Mouse (Mus musculus) hindbrain, embryonic 14.5 days (tissue): Measurements from ENCODE around the gene Arhgef1. TPM values are rescaled to one million over a fixed set of nuclear protein-coding genes. Genes with fewer than 3 reads are reported as not detected.

Experiments
- ATAC-seq: fragments of 200-750 bp; cut with Nextera tagmentation; 2 replicates; pipeline ENCODE4 v1.8.0; 2017; ENCODE audit warnings: moderate number of reproducible peaks, mild to moderate bottlenecking, moderate TSS enrichment, moderate library complexity; ENCODE audit not compliant: low FRiP score
- DNase-seq: peaks from one replicate; pipeline ENCODE4 v3.0.0-alpha.2; 2015; ENCODE audit warnings: low spot score
- H3K27ac ChIP-seq: fragments of 300-500 bp; sonication (generic); 2 replicates; pipeline ENCODE4 v1.5.1; 2014; ENCODE audit warnings: mild to moderate bottlenecking, moderate library complexity
- H3K27me3 ChIP-seq: fragments of 300-500 bp; sonication (generic); 2 replicates; pipeline ENCODE4 v1.6.1; 2014; ENCODE audit warnings: mild to moderate bottlenecking, low read length, mixed read lengths; ENCODE audit not compliant: control insufficient read depth, insufficient read depth
- H3K36me3 ChIP-seq: fragments of 300-500 bp; sonication (generic); replicated peaks from 2 replicates; pipeline ENCODE4 v1.6.1; 2014; ENCODE audit not compliant: control insufficient read depth, insufficient read depth
- H3K4me1 ChIP-seq: fragments of 300-500 bp; sonication (generic); replicated peaks from 2 replicates; pipeline ENCODE4 v1.6.1; 2014; ENCODE audit warnings: antibody characterized with exemption, low read length, mixed read lengths; ENCODE audit not compliant: control insufficient read depth, insufficient read depth
- H3K4me2 ChIP-seq: fragments of 300-500 bp; sonication (generic); replicated peaks from 2 replicates; pipeline ENCODE4 v1.6.1; 2014; ENCODE audit warnings: mild to moderate bottlenecking, moderate library complexity
- H3K4me3 ChIP-seq: fragments of 300-500 bp; sonication (generic); replicated peaks from 2 replicates; pipeline ENCODE4 v1.5.1; 2014; ENCODE audit warnings: mild to moderate bottlenecking, low read length
- H3K9ac ChIP-seq: fragments of 300-500 bp; sonication (generic); 2 replicates; pipeline ENCODE4 v1.6.1; 2014
- H3K9me3 ChIP-seq: fragments of 300-500 bp; sonication (generic); 2 replicates; pipeline ENCODE4 v1.6.1; 2016; ENCODE audit warnings: low read length; ENCODE audit not compliant: control insufficient read depth
- WGBS: fragments of 180-500 bp; shearing (Covaris S2); extraction: QIAGEN DNeasy Blood & Tissue Kit; methylation state at CpG from one replicate; pipeline ENCODE4 v1.1.7; 2014; 5-methylcytosine and 5-hydroxymethylcytosine counted together
- polyA plus RNA-seq: library from polyadenylated mRNA; unstranded; fragments of >200 nt; fragmentation: Nextera tagmentation; extraction: Ambion mirVana; gene quantifications from 2 replicates; pipeline ENCODE4 v1.2.1, GENCODE M21; 2014

Gene Arhgef1
- polyA plus RNA-seq, 1 experiment from 2014 or later = 58.4 TPM

DNA sequence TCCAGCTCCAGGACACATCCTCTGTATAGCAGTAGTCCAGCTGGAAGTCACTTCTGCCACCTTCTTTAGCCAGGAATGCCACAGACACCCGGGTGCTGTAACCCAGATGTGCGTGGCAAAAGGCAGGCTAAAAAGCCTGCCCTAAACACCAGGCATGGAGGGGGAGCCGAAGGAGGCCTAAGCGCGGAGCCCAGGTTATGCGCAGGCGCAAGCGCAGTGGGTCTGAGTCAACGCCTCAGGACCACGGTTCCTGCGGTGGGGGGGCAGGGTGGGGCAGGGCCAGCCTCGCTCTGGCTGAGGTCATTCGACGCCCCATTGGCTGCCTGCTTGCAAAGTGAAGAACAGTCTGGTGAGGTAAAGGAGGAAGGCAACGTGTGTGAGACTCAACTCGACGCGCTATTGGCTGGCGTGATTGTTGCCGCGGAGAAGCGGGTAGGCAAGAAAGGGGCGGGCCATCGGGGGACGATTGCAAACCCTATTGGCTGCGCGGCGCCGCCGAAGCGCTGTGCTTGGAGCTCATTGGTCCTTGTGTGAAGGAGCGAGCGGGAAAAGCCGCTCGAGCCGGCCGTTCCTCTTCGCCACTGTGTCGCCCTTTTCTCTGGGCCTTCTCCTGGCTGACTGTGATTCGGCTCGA lies 33.1 kb upstream of the Arhgef1 start, which contains the start of the genes Lypd4 and Dmrtc2:
Gene Lypd4, minus strand, starts transcription at position 410 of the 634 bp plus-strand sequence.
Gene Dmrtc2, plus strand, starts transcription at position 526 of the 634 bp plus-strand sequence.
- H3K36me3 ChIP-seq = no peaks in the 10 kb centered on the region
- H3K9ac ChIP-seq = no peak within 1 kb of the TSS
- H3K27me3 ChIP-seq = no peaks in the 10 kb centered on the region
- ATAC-seq = peak; percentile 21; the same call in 1 of the 2 replicates
- no peak within 1 kb of the TSS for H3K27ac ChIP-seq
- no peak for DNase-seq
- 0 out of 2 replicates have a peak within 1 kb of the TSS, but pooled peaks have one; percentile 12 for H3K4me2 ChIP-seq
- no peak within 1 kb of the TSS for H3K4me3 ChIP-seq
- H3K4me1 ChIP-seq = no peaks in the 10 kb centered on the region
- WGBS = 51% methylated on average over 41 of the region's 41 CpGs
- H3K9me3 ChIP-seq = no peaks in the 10 kb centered on the region

DNA sequence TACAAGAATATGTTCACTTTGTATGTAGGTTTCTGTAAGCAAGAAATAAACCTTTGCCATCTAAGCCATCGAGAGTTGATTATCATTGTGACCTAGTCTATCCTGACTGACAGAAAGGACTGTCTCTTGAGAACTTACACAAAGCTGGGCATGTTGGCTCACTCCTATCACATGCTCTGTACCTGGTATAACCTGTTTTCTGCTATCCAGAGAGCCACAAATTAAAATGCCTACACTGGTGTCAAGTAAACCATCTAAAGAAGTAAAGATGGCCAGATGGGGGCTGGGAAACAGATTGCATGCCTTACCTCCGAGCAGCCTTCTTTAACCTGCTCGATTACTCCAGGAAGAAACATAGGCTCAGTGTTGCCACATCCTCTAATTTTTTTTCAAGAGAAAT lies 25.1 kb upstream of the Arhgef1 start:
- Histone ChIP-seq H3K27me3 (no peaks in the 10 kb centered on the region), H3K4me1 (no peaks in the 10 kb centered on the region)

DNA sequence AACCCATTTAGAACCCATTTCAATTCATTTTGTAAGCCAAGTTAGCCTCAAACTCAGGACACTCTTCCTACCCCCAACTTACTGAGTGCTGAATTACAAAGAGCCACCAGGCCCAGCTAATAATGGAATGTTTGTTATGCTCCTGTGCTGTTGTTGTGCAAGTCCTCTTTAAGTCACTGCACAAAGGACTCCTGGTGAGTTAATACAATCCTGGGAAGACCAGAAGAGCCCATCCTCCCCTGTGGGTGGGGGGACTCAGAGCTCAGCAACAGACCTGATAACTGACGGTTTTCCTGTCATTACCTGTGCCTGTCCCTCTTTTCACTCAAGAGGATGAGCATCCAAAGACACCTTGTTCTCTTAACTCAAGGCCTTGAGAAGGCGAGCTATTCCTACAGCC lies 23.1 kb upstream of the Arhgef1 start:
- Histone ChIP-seq H3K4me1 (no peaks in the 10 kb centered on the region), H3K36me3 (no peaks in the 10 kb centered on the region), H3K27ac (no peak overlapping the region), H3K4me3 (no peak overlapping the region), H3K9me3 (no peaks in the 10 kb centered on the region), H3K4me2 (no peak overlapping the region), H3K27me3 (no peaks in the 10 kb centered on the region), H3K9ac (no peak overlapping the region)
- ATAC-seq (no peak), DNase-seq (no peak)
- WGBS = 19% methylated on average over 2 of the region's 2 CpGs

More for the DNA sequence above, 25.1 kb upstream of the Arhgef1 start:
- Histone ChIP-seq H3K27ac (no peak overlapping the region), H3K4me2 (no peak overlapping the region), H3K36me3 (no peaks in the 10 kb centered on the region), H3K9ac (no peak overlapping the region), H3K4me3 (no peak overlapping the region), H3K9me3 (no peaks in the 10 kb centered on the region)
- ATAC-seq (no peak), DNase-seq (no peak)
- WGBS = 86% methylated on average over 3 of the region's 3 CpGs

DNA sequence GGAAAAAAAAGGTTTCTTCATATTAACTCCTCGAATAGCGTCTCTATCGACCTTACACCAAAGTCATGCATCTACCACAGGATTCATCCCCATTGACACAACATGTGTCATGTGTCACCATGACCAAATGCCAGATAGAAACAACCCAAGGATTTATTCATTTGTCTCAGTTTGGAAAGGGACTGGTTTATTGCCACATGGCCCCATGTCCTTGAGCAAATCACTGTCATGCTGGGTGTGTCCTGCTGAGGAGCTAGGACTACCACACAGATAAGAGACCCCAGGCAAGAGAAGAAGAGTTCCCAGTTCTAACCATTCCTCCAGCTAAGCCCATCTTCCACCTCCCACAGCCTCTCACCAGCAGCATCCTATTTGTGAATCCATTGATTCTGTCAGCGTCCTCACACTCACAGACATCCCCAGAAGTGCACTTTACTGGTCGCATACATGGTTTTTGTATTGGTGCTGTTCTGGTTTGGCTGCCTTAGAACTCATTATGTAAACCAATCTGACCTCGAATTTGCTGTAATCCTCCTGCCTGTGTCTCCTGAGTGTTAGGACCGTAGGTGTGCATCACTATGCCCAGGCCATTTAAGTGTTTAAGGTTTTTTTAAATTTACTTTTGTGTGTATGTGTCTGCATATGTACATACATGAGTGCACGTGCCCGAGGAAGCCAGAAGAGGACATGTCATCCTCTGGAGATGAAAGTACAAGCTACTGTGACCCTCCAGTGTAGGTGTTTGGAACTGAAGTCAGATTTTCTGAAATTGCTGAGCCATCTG lies 20.1 kb upstream of the Arhgef1 start:
- ATAC-seq = no peak
- DNase-seq = no peak
- Histone ChIP-seq H3K4me2 (no peak overlapping the region), H3K9me3 (no peaks in the 10 kb centered on the region), H3K27me3 (no peaks in the 10 kb centered on the region), H3K4me1 (peaks cover 17% of the 10 kb centered on the region), H3K27ac (no peak overlapping the region), H3K4me3 (no peak overlapping the region), H3K9ac (no peak overlapping the region), H3K36me3 (peaks cover 23% of the 10 kb centered on the region)
- 94% methylated on average over 9 of the region's 9 CpGs for WGBS

DNA sequence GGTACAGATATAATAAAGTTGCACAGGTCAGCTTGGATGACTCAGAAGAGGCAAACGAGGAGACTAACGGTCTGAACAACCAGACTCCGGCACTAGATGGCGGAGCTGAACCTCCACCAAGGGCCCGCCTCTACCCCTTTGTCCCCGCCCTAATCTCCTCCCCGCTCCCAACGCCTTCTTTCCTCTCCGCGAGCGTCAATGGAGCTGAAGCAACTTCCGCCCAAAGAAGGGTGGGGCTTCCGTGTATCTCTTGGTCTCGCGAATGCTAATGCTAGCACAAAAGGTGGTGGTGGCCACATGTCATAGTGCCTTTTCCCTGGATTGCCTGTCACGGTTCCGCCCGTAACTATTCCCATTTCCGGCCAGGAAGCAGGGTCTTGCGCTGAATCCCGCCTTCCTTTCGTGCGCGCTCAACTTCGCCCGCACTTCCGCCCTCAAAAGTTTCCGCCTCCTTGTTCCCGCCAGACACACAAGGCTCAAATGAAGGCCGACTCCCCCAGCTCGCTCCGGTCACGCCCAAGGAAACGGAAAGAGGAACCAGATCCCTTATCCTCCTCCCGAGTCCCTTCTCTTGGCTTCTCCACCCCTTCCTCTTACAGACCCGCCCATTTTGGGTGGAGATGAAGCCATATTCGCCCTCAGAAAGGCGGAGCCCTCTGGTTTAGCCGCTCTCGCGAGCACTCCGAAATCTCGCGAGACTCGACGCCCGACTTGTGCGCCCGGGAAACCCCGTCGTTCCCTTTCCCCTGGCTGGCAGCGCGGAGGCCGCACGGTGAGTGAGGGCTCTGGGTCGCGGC lies 18.6 kb upstream of the Arhgef1 start, which contains the start of gene Rps19:
Gene Rps19, plus strand, starts transcription at position 476 of the 797 bp plus-strand sequence.
- Histone ChIP-seq H3K4me1 (peaks cover 17% of the 10 kb centered on the region), H3K27ac (peak within 1 kb of the TSS; percentile 87), H3K4me2 (peak within 1 kb of the TSS; percentile 92), H3K9ac (peak within 1 kb of the TSS; percentile 97), H3K36me3 (peaks cover 38% of the 10 kb centered on the region), H3K27me3 (no peaks in the 10 kb centered on the region), H3K4me3 (peak within 1 kb of the TSS; percentile 89), H3K9me3 (no peaks in the 10 kb centered on the region)
- DNase-seq = peak; percentile 100
- ATAC-seq = peak; percentile 94
- WGBS = under 1% methylated on average over 57 of the region's 57 CpGs

DNA sequence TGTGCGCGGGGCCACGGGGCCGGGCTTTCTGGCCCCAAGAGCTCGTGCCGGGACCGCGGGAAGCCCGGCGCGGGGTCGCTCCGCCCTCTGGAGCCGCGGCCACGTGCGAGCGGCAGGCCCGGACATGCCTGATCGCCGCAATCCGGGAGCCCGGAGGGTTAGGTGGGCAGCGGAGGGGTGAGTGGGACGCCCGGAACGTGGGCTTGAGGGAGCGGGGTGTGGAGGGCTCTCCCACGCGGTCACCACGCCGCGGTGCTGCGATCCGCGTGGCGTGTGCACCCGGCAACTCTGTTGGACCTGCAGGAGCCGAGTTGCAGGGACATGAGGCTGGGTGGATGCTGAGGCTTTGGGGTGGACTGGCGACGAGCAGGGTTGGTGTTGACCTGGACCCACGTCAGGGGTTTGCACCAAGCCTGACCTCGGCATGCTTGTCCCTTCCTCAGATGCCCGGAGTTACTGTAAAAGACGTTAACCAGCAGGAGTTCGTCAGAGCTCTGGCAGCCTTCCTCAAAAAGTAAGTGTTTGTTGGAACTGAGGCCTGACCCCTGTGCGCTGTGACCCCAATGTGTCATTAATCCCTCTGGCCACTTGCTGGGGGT lies 17.9 kb upstream of the Arhgef1 start:
- Histone ChIP-seq H3K9me3 (no peaks in the 10 kb centered on the region), H3K27me3 (no peaks in the 10 kb centered on the region), H3K4me2 (peak overlapping the region; percentile 92), H3K36me3 (peaks cover 45% of the 10 kb centered on the region), H3K27ac (peak overlapping the region; percentile 87), H3K4me3 (peak overlapping the region; percentile 89), H3K4me1 (peaks cover 17% of the 10 kb centered on the region), H3K9ac (peak overlapping the region; percentile 97)
- WGBS = 0% methylated on average over 46 of the region's 47 CpGs
- no peak for DNase-seq
- ATAC-seq = peak; percentile 1; the same call in 1 of the 2 replicates

DNA sequence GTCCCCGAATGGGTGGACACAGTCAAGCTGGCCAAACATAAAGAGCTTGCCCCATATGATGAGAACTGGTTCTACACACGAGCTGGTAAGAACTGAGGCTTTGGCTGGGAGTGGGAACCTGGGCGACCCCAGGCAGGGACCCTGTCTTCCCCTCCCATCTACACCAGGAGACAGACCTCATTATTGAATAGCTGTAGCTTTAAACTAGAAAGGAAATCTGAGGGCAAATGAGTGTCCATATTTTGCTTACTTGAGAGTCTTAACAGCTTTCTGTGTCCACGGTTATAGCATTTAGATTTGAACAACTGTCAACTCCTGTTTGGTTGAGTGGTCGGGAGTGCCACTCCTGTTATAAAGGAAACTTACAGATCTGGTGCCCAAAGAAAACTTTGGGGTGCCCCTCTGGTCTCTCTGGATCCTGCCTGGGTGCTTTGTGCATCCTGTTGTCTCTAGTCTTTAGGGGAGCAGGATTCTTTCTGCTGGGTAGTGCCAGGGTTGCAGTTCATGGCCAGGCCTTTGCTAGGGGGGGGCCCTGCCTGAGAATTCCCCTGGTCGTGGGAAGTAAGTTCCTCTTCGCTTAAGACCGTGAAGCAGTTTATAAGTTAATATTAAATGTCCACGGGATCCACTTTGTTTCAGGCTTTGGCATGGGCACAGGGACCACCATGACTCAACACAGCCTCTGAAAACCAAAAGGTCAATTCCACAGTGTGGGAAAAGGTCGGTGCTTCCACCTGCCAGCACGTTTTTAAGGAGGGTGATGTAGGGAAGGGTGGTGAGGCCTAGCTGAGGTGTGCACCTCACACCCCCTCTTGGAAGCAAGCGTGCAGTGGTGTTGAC lies 17.0 kb upstream of the Arhgef1 start:
- WGBS = 48% methylated on average over 12 of the region's 12 CpGs
- peaks cover 17% of the 10 kb centered on the region for H3K4me1 ChIP-seq
- peak overlapping the region; percentile 97 for H3K9ac ChIP-seq
- peak overlapping the region; percentile 92 for H3K4me2 ChIP-seq
- DNase-seq (no peak), ATAC-seq (no peak)
- no peaks in the 10 kb centered on the region for H3K9me3 ChIP-seq
- H3K27me3 ChIP-seq = no peaks in the 10 kb centered on the region
- no peak overlapping the region for H3K27ac ChIP-seq
- H3K36me3 ChIP-seq = peaks cover 54% of the 10 kb centered on the region
- H3K4me3 ChIP-seq = peak overlapping the region; percentile 89

DNA sequence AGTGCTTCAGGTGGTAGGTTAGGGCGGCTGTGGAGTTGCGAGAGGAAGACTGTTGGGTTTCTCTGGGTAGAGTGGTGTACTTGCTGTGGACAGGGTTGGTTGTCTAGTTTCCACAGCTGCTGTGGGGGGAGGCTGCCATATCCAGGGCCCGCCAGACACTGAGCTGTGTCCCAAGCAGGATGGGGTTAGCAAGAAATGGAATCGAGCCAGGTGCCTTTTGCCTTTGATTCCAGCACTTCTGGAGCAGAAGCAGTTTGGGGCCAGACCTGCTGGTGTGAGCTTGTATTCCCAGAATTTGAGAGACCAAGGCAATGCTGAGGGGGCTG lies 16.4 kb upstream of the Arhgef1 start:
- Histone ChIP-seq H3K4me3 (peak overlapping the region; percentile 89; the same call in 1 of the 2 replicates), H3K9ac (peak overlapping the region; percentile 97), H3K36me3 (peaks cover 60% of the 10 kb centered on the region), H3K4me1 (peaks cover 17% of the 10 kb centered on the region), H3K27ac (no peak overlapping the region), H3K27me3 (no peaks in the 10 kb centered on the region), H3K9me3 (no peaks in the 10 kb centered on the region), H3K4me2 (peak overlapping the region; percentile 92)
- whole genome bisulfite sequencing = 79% methylated on average over 4 of the region's 4 CpGs
- ATAC-seq (no peak), DNase-seq (no peak)
